Mouse (Mus musculus) myocyte (in vitro differentiated cells): Measurements from ENCODE around the gene Krt88. TPM values are rescaled to one million over a fixed set of nuclear protein-coding genes. Genes with fewer than 3 reads are reported as not detected.
A peak's percentile ranks its signal among the peaks of the same experiment; 100 is the strongest.

ENCODE experiments used
- H3K27me3 ChIP-seq: one replicate; pipeline ENCODE4 v1.6.1; 2011; ENCODE audit not compliant: control insufficient read depth, insufficient read depth, insufficient read length
- H3K36me3 ChIP-seq: one replicate; pipeline ENCODE4 v1.6.1; 2011; ENCODE audit not compliant: control insufficient read depth, insufficient read depth
- H3K4me2 ChIP-seq: one replicate; pipeline ENCODE4 v1.6.1; 2011; ENCODE audit warnings: low read depth, control low read depth
- H3K4me3 ChIP-seq: one replicate; pipeline ENCODE4 v1.5.1; 2011; ENCODE audit warnings: mild to moderate bottlenecking, control low read depth, moderate library complexity
- H3K79me2 ChIP-seq: one replicate; pipeline ENCODE4 v1.6.1; 2011; ENCODE audit not compliant: control insufficient read depth, insufficient read depth
- H3ac ChIP-seq: one replicate; pipeline ENCODE4 v1.6.1; 2011; ENCODE audit not compliant: control insufficient read depth, insufficient read length
- CEBPB ChIP-seq: IDR thresholded peaks from 2 replicates; pipeline ENCODE4 v1.6.1; 2011; ENCODE audit warnings: mild to moderate bottlenecking, moderate library complexity; ENCODE audit not compliant: poor library complexity, insufficient read depth, severe bottlenecking
- E2F4 ChIP-seq: IDR thresholded peaks from one replicate; pipeline ENCODE4 v1.6.1; 2011; ENCODE audit warnings: mild to moderate bottlenecking, control low read depth, moderate library complexity; ENCODE audit not compliant: insufficient read depth
- MAX ChIP-seq: IDR thresholded peaks from one replicate; pipeline ENCODE4 v1.6.1; 2011; ENCODE audit warnings: low read depth, mild to moderate bottlenecking, control low read depth
- MYOD1 ChIP-seq, 3 experiments: IDR thresholded peaks; one replicate each; pipeline ENCODE4 v1.6.1; 2011; ENCODE audit warnings: control low read depth in 2 of 3, low read depth in 2 of 3, mild to moderate bottlenecking in 2 of 3, moderate library complexity in 1 of 3; ENCODE audit not compliant: insufficient read length in 2 of 3, control insufficient read depth in 1 of 3
- MYOG ChIP-seq, 3 experiments: IDR thresholded peaks; one replicate each; pipeline ENCODE4 v1.6.1; 2011; ENCODE audit warnings: control low read depth in 2 of 3, low read depth in 2 of 3, mild to moderate bottlenecking in 2 of 3; ENCODE audit not compliant: insufficient read length in 2 of 3, control insufficient read depth in 1 of 3, insufficient read depth in 1 of 3
- POLR2A ChIP-seq: IDR thresholded peaks from one replicate; pipeline ENCODE4 v1.6.1; 2011; ENCODE audit warnings: low read depth, mild to moderate bottlenecking, control low read depth, moderate library complexity; ENCODE audit not compliant: insufficient read length
- POLR2AphosphoS2 ChIP-seq: IDR thresholded peaks from one replicate; pipeline ENCODE4 v1.6.1; 2011; ENCODE audit warnings: low read depth, control low read depth; ENCODE audit not compliant: insufficient read length
- REST ChIP-seq: IDR thresholded peaks from one replicate; pipeline ENCODE4 v1.6.1; 2011; ENCODE audit warnings: mild to moderate bottlenecking, control low read depth, moderate library complexity; ENCODE audit not compliant: insufficient read depth, insufficient read length
- SRF ChIP-seq: IDR thresholded peaks from one replicate; pipeline ENCODE4 v1.6.1; 2011; ENCODE audit warnings: low read depth; ENCODE audit not compliant: control insufficient read depth, insufficient read length
- TCF12 ChIP-seq: IDR thresholded peaks from one replicate; pipeline ENCODE4 v1.6.1; 2011; ENCODE audit warnings: mild to moderate bottlenecking, control low read depth; ENCODE audit not compliant: poor library complexity, insufficient read depth, severe bottlenecking
- TCF3 ChIP-seq: IDR thresholded peaks from one replicate; pipeline ENCODE4 v1.6.1; 2011; ENCODE audit warnings: low read depth, control low read depth; ENCODE audit not compliant: insufficient read length
- USF1 ChIP-seq: IDR thresholded peaks from one replicate; pipeline ENCODE4 v1.6.1; 2011; ENCODE audit warnings: low read depth, mild to moderate bottlenecking, control low read depth, moderate library complexity
- polyA plus RNA-seq: library from polyadenylated mRNA; unstranded; fragments of >200 nt; fragmentation: generic; extraction: Trizol; gene quantifications from one replicate; pipeline ENCODE4 v1.2.1, GENCODE M21; 2012; ENCODE audit warnings: missing spikeins

Krt88 gene
- polyA plus RNA-seq, 1 experiment = not detected

- Histone ChIP-seq H3K36me3 (no peaks in the 10 kb centered on the region), H3ac (no peak within 1 kb of the TSS), H3K27me3 (peaks cover 64% of the 10 kb centered on the region), H3K4me3 (no peak within 1 kb of the TSS), H3K4me2 (no peak within 1 kb of the TSS), H3K79me2 (no peaks in the 10 kb centered on the region)
- TF ChIP-seq SRF (no peak), POLR2A (no peak), USF1 (no peak), CEBPB (no peak), MAX (no peak), MYOG (IDR thresholded peaks at IDR 0.05; ENCODE audit: control insufficient read depth in 1 of 3, insufficient read depth in 1 of 3, insufficient read length in 2 of 3, low read depth in 2 of 3) (no peak), MYOD1 (IDR thresholded peaks at IDR 0.05; ENCODE audit: control insufficient read depth in 1 of 3, insufficient read length in 2 of 3, low read depth in 2 of 3) (no peak), REST (no peak)
Measured at GRCm38 (mm10) chr15:101438555-101438954, 9.0 kb upstream of the Krt88 start, which contains the start of gene Krt87. TSS of gene Krt87 (minus strand) at chr15:101438804.

DNA sequence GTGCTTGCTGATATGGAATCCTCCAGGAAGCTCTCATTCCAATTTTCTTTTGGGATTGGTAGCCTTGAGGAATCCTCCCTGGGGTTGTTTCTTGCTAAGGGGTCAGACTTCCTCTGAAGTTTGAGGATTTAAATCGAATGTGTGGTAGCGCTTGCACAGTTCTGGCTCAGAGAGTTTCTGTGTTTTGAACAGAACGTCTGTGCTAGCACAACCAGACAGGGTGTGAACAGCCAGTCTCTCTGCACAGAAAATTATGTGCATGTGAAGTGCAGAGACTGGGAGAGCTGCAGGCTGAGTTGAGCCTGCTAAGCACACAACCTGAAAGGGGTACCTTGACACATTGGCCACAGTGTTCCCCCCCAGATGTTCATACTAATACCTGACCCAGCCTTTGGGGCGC, 6.7 kb upstream of the Krt88 start:
- Histone ChIP-seq H3K36me3 (no peaks in the 10 kb centered on the region), H3K79me2 (no peaks in the 10 kb centered on the region), H3K27me3 (peaks cover 43% of the 10 kb centered on the region), H3K4me3 (no peak overlapping the region), H3ac (no peak overlapping the region), H3K4me2 (no peak overlapping the region)
- TF ChIP-seq MAX = no peak
- TF ChIP-seq SRF = no peak
- TF ChIP-seq MYOD1 (IDR thresholded peaks at IDR 0.05; ENCODE audit: control insufficient read depth in 1 of 3, insufficient read length in 2 of 3, low read depth in 2 of 3) = no peak
- no peak for TF ChIP-seq E2F4
- TF ChIP-seq TCF3 = no peak
- no peak for TF ChIP-seq USF1
- TF ChIP-seq MYOG (IDR thresholded peaks at IDR 0.05; ENCODE audit: control insufficient read depth in 1 of 3, insufficient read depth in 1 of 3, insufficient read length in 2 of 3, low read depth in 2 of 3) = no peak
- TF ChIP-seq CEBPB = no peak
- no peak for TF ChIP-seq POLR2A

- Histone ChIP-seq H3K79me2 (no peaks in the 10 kb centered on the region), H3K4me2 (no peak overlapping the region), H3K4me3 (no peak overlapping the region), H3ac (no peak overlapping the region), H3K27me3 (no peaks in the 10 kb centered on the region), H3K36me3 (no peaks in the 10 kb centered on the region)
- TF ChIP-seq MAX (no peak), TCF3 (no peak), SRF (no peak), POLR2A (no peak), TCF12 (no peak), E2F4 (no peak), POLR2AphosphoS2 (no peak), CEBPB (no peak), REST (no peak), MYOD1 (IDR thresholded peaks at IDR 0.05; ENCODE audit: control insufficient read depth in 1 of 3, insufficient read length in 2 of 3, low read depth in 2 of 3) (no peak), MYOG (IDR thresholded peaks at IDR 0.05; ENCODE audit: control insufficient read depth in 1 of 3, insufficient read depth in 1 of 3, insufficient read length in 2 of 3, low read depth in 2 of 3) (no peak), USF1 (no peak)
Measured at GRCm38 (mm10) chr15:101446572-101446971, 972 bp upstream of the Krt88 start.

- no peak overlapping the region for H3ac ChIP-seq
- no peaks in the 10 kb centered on the region for H3K36me3 ChIP-seq
- H3K4me3 ChIP-seq = no peak overlapping the region
- no peaks in the 10 kb centered on the region for H3K27me3 ChIP-seq
- H3K4me2 ChIP-seq = peak overlapping the region; percentile 57
- TF ChIP-seq POLR2AphosphoS2 (no peak), CEBPB (no peak), SRF (no peak), MYOD1 (IDR thresholded peaks at IDR 0.05; ENCODE audit: control insufficient read depth in 1 of 3, insufficient read length in 2 of 3, low read depth in 2 of 3) (no peak), USF1 (no peak), TCF3 (no peak), E2F4 (no peak), MAX (no peak), TCF12 (no peak), POLR2A (no peak), MYOG (IDR thresholded peaks at IDR 0.05; ENCODE audit: control insufficient read depth in 1 of 3, insufficient read depth in 1 of 3, insufficient read length in 2 of 3, low read depth in 2 of 3) (no peak), REST (no peak)
- H3K79me2 ChIP-seq = no peaks in the 10 kb centered on the region
Measured at GRCm38 (mm10) chr15:101453093-101453736, 5.7 kb downstream of the Krt88 start.

DNA sequence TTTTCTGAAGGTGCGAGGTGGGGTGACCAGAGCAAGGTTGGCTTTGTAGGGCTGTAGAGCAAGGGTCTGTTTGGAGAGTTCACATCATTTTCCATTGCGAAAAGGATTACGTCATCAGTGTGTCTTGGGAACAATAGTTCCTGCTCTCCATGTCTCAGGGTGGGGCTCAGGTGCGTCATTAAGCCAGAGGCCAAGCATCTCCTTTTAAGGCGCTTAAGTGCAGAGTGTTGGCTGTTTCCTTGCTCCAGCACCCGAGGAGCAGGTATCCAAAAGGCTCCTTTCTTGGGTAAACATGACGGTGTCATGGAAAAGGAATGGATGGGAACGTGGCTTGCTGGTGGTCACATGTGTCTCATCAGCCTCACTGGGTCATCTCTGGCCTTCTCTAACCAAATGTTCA, 7.2 kb downstream of the Krt88 start:
- TF ChIP-seq MAX (no peak), TCF12 (no peak), POLR2A (no peak), REST (no peak), MYOG (IDR thresholded peaks at IDR 0.05; ENCODE audit: control insufficient read depth in 1 of 3, insufficient read depth in 1 of 3, insufficient read length in 2 of 3, low read depth in 2 of 3) (no peak), USF1 (no peak), E2F4 (no peak), SRF (no peak), POLR2AphosphoS2 (no peak), MYOD1 (IDR thresholded peaks at IDR 0.05; ENCODE audit: control insufficient read depth in 1 of 3, insufficient read length in 2 of 3, low read depth in 2 of 3) (no peak), CEBPB (no peak), TCF3 (no peak)
- Histone ChIP-seq H3K79me2 (no peaks in the 10 kb centered on the region), H3K4me2 (peak overlapping the region; percentile 45), H3K27me3 (no peaks in the 10 kb centered on the region), H3K36me3 (no peaks in the 10 kb centered on the region), H3K4me3 (no peak overlapping the region), H3ac (no peak overlapping the region)
